Comparison of ENCODE assay signal across 9 mouse cellular contexts in genomic region chr7:19148180-19148874, GRCm38 (mm10). TPM values are rescaled to one million over a fixed set of nuclear protein-coding genes. Genes with fewer than 3 reads are reported as not detected.
DNase-seq lines count a peak whose midpoint lies in the region; ATAC-seq lines count a peak whose summit lies in the region.
"Had no signal": no experiment of that assay in that cellular context is flagged by ENCODE, and none has a peak within 500 bp of the region (broad histone marks: within the 10 kb centered on the region; RNA-seq: fewer than 3 reads in every experiment).

No protein-coding gene starts in this region.

- H3K9ac ChIP-seq in heart, embryonic 15.5 days, result peak overlapping the region; percentile 64

- H3K4me1 ChIP-seq in heart, embryonic 15.5 days (replicated peaks), result peaks cover 19% of the 10 kb centered on the region
- peaks cover 33% of the 10 kb centered on the region for H3K4me1 ChIP-seq in hindbrain, embryonic 10.5 days (replicated peaks)
- H3K4me1 ChIP-seq in midbrain, embryonic 10.5 days, result peaks cover 33% of the 10 kb centered on the region

- H3K9me3 ChIP-seq in heart, embryonic 15.5 days (replicated peaks), result no peaks in the 10 kb centered on the region
- no peaks in the 10 kb centered on the region for H3K9me3 ChIP-seq in hindbrain, embryonic 10.5 days
- no peaks in the 10 kb centered on the region for H3K9me3 ChIP-seq in midbrain, embryonic 10.5 days (replicated peaks)

- 9% methylated on average over 20 of the region's 20 CpGs for WGBS in heart, embryonic 15.5 days
- WGBS in hindbrain, embryonic 10.5 days, result 17% methylated on average over 20 of the region's 20 CpGs
- WGBS in midbrain, embryonic 10.5 days, result 20% methylated on average over 20 of the region's 20 CpGs

- no peak for ATAC-seq in heart, embryonic 15.5 days (replicated peaks; ENCODE audit: insufficient number of reproducible peaks, insufficient read depth, low FRiP score, low read depth)
- ATAC-seq in erythroid progenitor cell, adult 5-6 weeks (replicated peaks; ENCODE audit: low FRiP score, poor library complexity, severe bottlenecking), result no peak

- peaks cover 20% of the 10 kb centered on the region for H3K36me3 ChIP-seq in heart, embryonic 15.5 days
- peaks cover 48% of the 10 kb centered on the region for H3K36me3 ChIP-seq in hindbrain, embryonic 10.5 days
- peaks cover 40% of the 10 kb centered on the region for H3K36me3 ChIP-seq in midbrain, embryonic 10.5 days

- no peaks in the 10 kb centered on the region for H3K27me3 ChIP-seq in heart, embryonic 15.5 days
- no peaks in the 10 kb centered on the region for H3K27me3 ChIP-seq in hindbrain, embryonic 10.5 days (ENCODE audit: insufficient read depth, poor library complexity, severe bottlenecking)
- no peaks in the 10 kb centered on the region for H3K27me3 ChIP-seq in midbrain, embryonic 10.5 days (ENCODE audit: low read depth, poor library complexity, severe bottlenecking)

- DNase-seq in heart, adult 8-10 months (ENCODE audit: low spot score), result no peak
- DNase-seq in MN1 (ENCODE audit: low spot score), result peak; percentile 40
- no peak for DNase-seq in hindbrain, embryonic 10.5 days (ENCODE audit: low spot score)
- DNase-seq in midbrain, embryonic 10.5 days (ENCODE audit: low spot score), result no peak
- DNase-seq in natural killer cell, adult 2 months (ENCODE audit: low spot score in 2 of 2), result no peak
- DNase-seq in gastrocnemius, postnatal 10 days, result no peak

- H3K27ac ChIP-seq in heart, embryonic 15.5 days, result peak overlapping the region; percentile 78
- H3K27ac ChIP-seq in hindbrain, embryonic 10.5 days, result peak overlapping the region; percentile 89
- peak overlapping the region; percentile 80 for H3K27ac ChIP-seq in midbrain, embryonic 10.5 days (replicated peaks)

- peak overlapping the region; percentile 90 for H3K4me2 ChIP-seq in heart, embryonic 15.5 days

- peak overlapping the region; percentile 68 for H3K4me3 ChIP-seq in heart, embryonic 15.5 days
- H3K4me3 ChIP-seq in hindbrain, embryonic 10.5 days, result peak overlapping the region; percentile 78
- H3K4me3 ChIP-seq in midbrain, embryonic 10.5 days, result peak overlapping the region; percentile 87

RNA-seq across cellular contexts. Expression of gene Qpctl, which starts 0.8 kb away (rescaled TPM):
- 8.8 and 10.0 TPM in 2 replicates for polyA plus RNA-seq in heart, embryonic 15.5 days (2015; fragmentation: Nextera tagmentation; extraction: Ambion mirVana)
- total RNA-seq in heart, adult 8-10 months (2022), result 1 to 10 TPM; 4.1 to 4.7 (median 4.5) TPM
- 16.7 and 22.1 TPM in 2 replicates for polyA plus RNA-seq in hindbrain, embryonic 10.5 days (2016; fragmentation: Nextera tagmentation; extraction: Ambion mirVana)
- polyA plus RNA-seq in midbrain, embryonic 10.5 days (2016; fragmentation: Nextera tagmentation; extraction: Ambion mirVana), result 17.0 and 21.2 TPM in 2 replicates
- total RNA-seq in erythroid progenitor cell, adult 5-6 weeks (2015; ENCODE audit: low replicate concordance), result 2.5 and 2.9 TPM in 2 replicates
- total RNA-seq in erythroid progenitor cell, adult 5-6 weeks (2017; ENCODE audit: low replicate concordance), result 1.9 TPM in 2 replicates
- total RNA-seq in gastrocnemius, postnatal 10 days (2021), result 1 to 10 TPM; 5.0 to 5.5 TPM

RNA-seq across cellular contexts. Expression of gene Snrpd2, which starts 1.2 kb away (rescaled TPM):
- 93.2 and 96.6 TPM in 2 replicates for polyA plus RNA-seq in heart, embryonic 15.5 days (2015; fragmentation: Nextera tagmentation; extraction: Ambion mirVana)
- 10 to 100 TPM; 63.5 to 76.4 (median 68.8) TPM for total RNA-seq in heart, adult 8-10 months (2022)
- polyA plus RNA-seq in hindbrain, embryonic 10.5 days (2016; fragmentation: Nextera tagmentation; extraction: Ambion mirVana), result 184 TPM in 2 replicates
- 168 and 180 TPM in 2 replicates for polyA plus RNA-seq in midbrain, embryonic 10.5 days (2016; fragmentation: Nextera tagmentation; extraction: Ambion mirVana)
- 15.5 and 22.0 TPM in 2 replicates for total RNA-seq in erythroid progenitor cell, adult 5-6 weeks (2015; ENCODE audit: low replicate concordance)
- 5.4 and 15.7 TPM in 2 replicates for total RNA-seq in erythroid progenitor cell, adult 5-6 weeks (2017; ENCODE audit: low replicate concordance)
- total RNA-seq in gastrocnemius, postnatal 10 days (2021), result 10 to 100 TPM; 72.9 to 77.4 TPM

RNA-seq across cellular contexts. Expression of gene Gipr, which starts 17.6 kb away (rescaled TPM):
- polyA plus RNA-seq in heart, embryonic 15.5 days (2015; fragmentation: Nextera tagmentation; extraction: Ambion mirVana), result 73.8 and 73.9 TPM in 2 replicates
- total RNA-seq in heart, adult 8-10 months (2022), result under 1 TPM; 0.09 to 0.29 (median 0.26) TPM
- 0.95 and 1.3 TPM in 2 replicates for polyA plus RNA-seq in hindbrain, embryonic 10.5 days (2016; fragmentation: Nextera tagmentation; extraction: Ambion mirVana)
- polyA plus RNA-seq in midbrain, embryonic 10.5 days (2016; fragmentation: Nextera tagmentation; extraction: Ambion mirVana), result 0.60 and 1.5 TPM in 2 replicates
- not detected in 2 replicates for total RNA-seq in erythroid progenitor cell, adult 5-6 weeks (2015; ENCODE audit: low replicate concordance)
- not detected in 2 replicates for total RNA-seq in erythroid progenitor cell, adult 5-6 weeks (2017; ENCODE audit: low replicate concordance)
- total RNA-seq in gastrocnemius, postnatal 10 days (2021), result under 1 TPM in 1 of 2 experiments, not detected in 1; 0.14 TPM
- total RNA-seq: neutrophil, adult 5-6 weeks had no signal

RNA-seq across cellular contexts. Expression of gene Eml2, which starts 27.9 kb away (rescaled TPM):
- polyA plus RNA-seq in heart, embryonic 15.5 days (2015; fragmentation: Nextera tagmentation; extraction: Ambion mirVana), result 18.9 and 21.0 TPM in 2 replicates
- 10 to 100 TPM; 32.0 to 45.7 (median 35.7) TPM for total RNA-seq in heart, adult 8-10 months (2022)
- 2.8 and 4.9 TPM in 2 replicates for polyA plus RNA-seq in hindbrain, embryonic 10.5 days (2016; fragmentation: Nextera tagmentation; extraction: Ambion mirVana)
- polyA plus RNA-seq in midbrain, embryonic 10.5 days (2016; fragmentation: Nextera tagmentation; extraction: Ambion mirVana), result 4.3 and 4.8 TPM in 2 replicates
- 2.5 TPM in 1 of 2 replicates, not detected in the other for total RNA-seq in erythroid progenitor cell, adult 5-6 weeks (2015; ENCODE audit: low replicate concordance)
- total RNA-seq in erythroid progenitor cell, adult 5-6 weeks (2017; ENCODE audit: low replicate concordance), result 1.3 TPM in 1 of 2 replicates, not detected in the other
- total RNA-seq in gastrocnemius, postnatal 10 days (2021), result 10 to 100 TPM; 14.9 to 17.6 TPM

RNA-seq across cellular contexts. Expression of gene Fbxo46, which starts 28.7 kb away (rescaled TPM):
- polyA plus RNA-seq in heart, embryonic 15.5 days (2015; fragmentation: Nextera tagmentation; extraction: Ambion mirVana), result 7.3 and 9.6 TPM in 2 replicates
- 1 to 10 TPM; 4.2 to 6.0 (median 5.3) TPM for total RNA-seq in heart, adult 8-10 months (2022)
- 17.1 and 19.4 TPM in 2 replicates for polyA plus RNA-seq in hindbrain, embryonic 10.5 days (2016; fragmentation: Nextera tagmentation; extraction: Ambion mirVana)
- polyA plus RNA-seq in midbrain, embryonic 10.5 days (2016; fragmentation: Nextera tagmentation; extraction: Ambion mirVana), result 17.6 and 19.4 TPM in 2 replicates
- total RNA-seq in erythroid progenitor cell, adult 5-6 weeks (2015; ENCODE audit: low replicate concordance), result 4.7 and 5.0 TPM in 2 replicates
- 6.3 and 7.3 TPM in 2 replicates for total RNA-seq in erythroid progenitor cell, adult 5-6 weeks (2017; ENCODE audit: low replicate concordance)
- total RNA-seq in gastrocnemius, postnatal 10 days (2021), result 1 to 10 TPM; 2.7 to 4.2 TPM
